In the genomic region with DNA sequence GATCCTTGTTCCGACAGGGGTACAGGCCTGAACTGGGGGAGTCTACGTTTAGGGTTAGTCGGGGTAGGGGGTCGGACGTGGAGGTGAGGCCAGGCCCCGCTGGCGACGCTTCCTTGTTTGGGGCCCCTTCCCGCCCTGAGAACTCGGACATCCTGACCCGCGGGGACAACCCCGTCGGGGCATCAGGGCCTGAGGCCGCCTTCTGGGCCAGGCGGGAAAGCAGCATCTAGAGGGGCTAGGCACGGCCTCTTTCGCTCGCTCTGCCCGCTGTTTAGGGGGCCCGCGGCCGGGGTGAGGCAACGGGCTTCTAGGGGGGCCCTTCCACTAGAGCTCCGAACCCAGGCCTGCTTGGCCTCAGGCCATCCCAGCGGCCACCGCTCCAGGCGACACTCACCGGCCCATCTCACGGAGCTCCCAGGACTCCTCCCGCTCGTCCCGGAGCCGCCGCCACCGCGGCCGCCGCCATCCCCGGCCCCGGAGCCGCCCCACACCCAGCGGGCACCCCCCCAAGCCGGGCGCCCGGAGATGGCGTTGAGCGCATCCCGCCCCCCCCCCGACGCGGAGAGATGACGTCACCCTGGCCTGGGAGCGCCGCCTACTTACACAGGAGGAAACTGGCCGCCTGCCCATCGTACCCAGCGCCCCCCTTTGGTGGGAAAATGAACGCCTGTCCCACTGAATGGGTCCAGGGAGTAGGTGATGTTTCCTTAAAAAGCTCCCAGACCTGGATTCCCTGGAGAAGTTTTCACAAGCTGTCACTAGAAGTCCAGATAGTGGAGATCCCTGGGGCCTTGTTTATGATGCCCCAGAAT, we compare ENCODE assay signal across 8 mouse cellular contexts. TPM values are rescaled to one million over a fixed set of nuclear protein-coding genes. Genes with fewer than 3 reads are reported as not detected.
DNase-seq lines count a peak whose midpoint lies in the region; ATAC-seq and TF ChIP-seq lines count a peak whose summit lies in the region.

A gene (minus strand): TSS at position 503 of the 812 bp plus-strand sequence.

- DNase-seq in c-Kit-negative CD71-positive TER-119-positive erythroid progenitor cells, embryonic 14.5 days (ENCODE audit: low read depth, low spot score): peak; percentile 77
- DNase-seq in forebrain, embryonic 10.5 days (ENCODE audit: extremely low spot score, low spot score): peak; percentile 92
- peak; percentile 90 for DNase-seq in kidney, postnatal 25 days
- peak; percentile 70 to 78 (median 74) for DNase-seq in liver, embryonic 14.5 days (ENCODE audit: low read depth in 3 of 3, low spot score in 3 of 3)
- DNase-seq in neural tube, embryonic 11.5 days (ENCODE audit: low spot score): peak; percentile 91
- DNase-seq in stomach, postnatal 0 days (ENCODE audit: low spot score): peak; percentile 92

- H3K4me3 ChIP-seq in forebrain, embryonic 10.5 days: peak within 1 kb of the TSS; percentile 98
- H3K4me3 ChIP-seq in heart, embryonic 15.5 days: peak within 1 kb of the TSS; percentile 98
- peak within 1 kb of the TSS; percentile 89 to 100 for H3K4me3 ChIP-seq in liver, embryonic 14.5 days (ENCODE audit: insufficient read depth in 1 of 2, low read depth in 2 of 2, low read length in 2 of 2)
- H3K4me3 ChIP-seq in neural tube, embryonic 11.5 days (ENCODE audit: low read depth, low read length): peak within 1 kb of the TSS; percentile 99
- H3K4me3 ChIP-seq in stomach, postnatal 0 days (ENCODE audit: low read depth, low read length): peak within 1 kb of the TSS; percentile 85

- TF ChIP-seq EP300 in liver, embryonic 14.5 days (IDR thresholded peaks at IDR 0.05; ENCODE audit: low read depth): no peak
- TF ChIP-seq EP300 in stomach, postnatal 0 days (optimal IDR thresholded peaks at IDR 0.05): no peak

- under 1% methylated on average over 59 of the region's 59 CpGs for WGBS in forebrain, embryonic 10.5 days
- WGBS in heart, embryonic 15.5 days: under 1% methylated on average over 55 of the region's 59 CpGs
- WGBS in liver, embryonic 14.5 days (ENCODE audit: insufficient replicate concordance): under 1% methylated on average over 59 of the region's 59 CpGs
- WGBS in neural tube, embryonic 11.5 days: under 1% methylated on average over 54 of the region's 59 CpGs
- WGBS in stomach, postnatal 0 days: under 1% methylated on average over 53 of the region's 59 CpGs

- peaks cover 14% of the 10 kb centered on the region for H3K4me1 ChIP-seq in forebrain, embryonic 10.5 days
- H3K4me1 ChIP-seq in heart, embryonic 15.5 days (replicated peaks): peaks cover 17% of the 10 kb centered on the region
- peaks cover 6% of the 10 kb centered on the region in 2 experiments; a peak in 3 of 4 replicates for H3K4me1 ChIP-seq in liver, embryonic 14.5 days (replicated peaks; ENCODE audit: control insufficient read depth in 2 of 2, insufficient read depth in 2 of 2, low read length in 1 of 2)
- peaks cover 8% of the 10 kb centered on the region; the same call in 1 of the 2 replicates for H3K4me1 ChIP-seq in neural tube, embryonic 11.5 days (ENCODE audit: control insufficient read depth, insufficient read depth, low read length)
- peaks cover 6% of the 10 kb centered on the region; the same call in 1 of the 2 replicates for H3K4me1 ChIP-seq in stomach, postnatal 0 days (replicated peaks; ENCODE audit: control insufficient read depth, insufficient read depth)

- H3K9ac ChIP-seq in heart, embryonic 15.5 days: peak within 1 kb of the TSS; percentile 99
- H3K9ac ChIP-seq in liver, embryonic 14.5 days (replicated peaks): peak within 1 kb of the TSS; percentile 97
- H3K9ac ChIP-seq in neural tube, embryonic 11.5 days (ENCODE audit: low read length): peak within 1 kb of the TSS; percentile 97
- peak within 1 kb of the TSS; percentile 96 for H3K9ac ChIP-seq in stomach, postnatal 0 days (ENCODE audit: low read length)

- H3K9me3 ChIP-seq in forebrain, embryonic 10.5 days: no peaks in the 10 kb centered on the region
- no peaks in the 10 kb centered on the region for H3K9me3 ChIP-seq in heart, embryonic 15.5 days (replicated peaks)
- H3K9me3 ChIP-seq in liver, embryonic 14.5 days (ENCODE audit: control insufficient read depth, low read length): no peaks in the 10 kb centered on the region
- H3K9me3 ChIP-seq in neural tube, embryonic 11.5 days (ENCODE audit: control insufficient read depth, low read length): no peaks in the 10 kb centered on the region
- H3K9me3 ChIP-seq in stomach, postnatal 0 days (ENCODE audit: control insufficient read depth, low read length): no peaks in the 10 kb centered on the region

- peak within 1 kb of the TSS; percentile 79 for H3K4me2 ChIP-seq in heart, embryonic 15.5 days
- peak within 1 kb of the TSS; percentile 86 for H3K4me2 ChIP-seq in liver, embryonic 14.5 days (ENCODE audit: low read depth)
- peak within 1 kb of the TSS; percentile 91 for H3K4me2 ChIP-seq in neural tube, embryonic 11.5 days (ENCODE audit: low read depth)
- peak within 1 kb of the TSS; percentile 91 for H3K4me2 ChIP-seq in stomach, postnatal 0 days (replicated peaks; ENCODE audit: low read depth)

- TF ChIP-seq CTCF in liver, embryonic 14.5 days (IDR thresholded peaks at IDR 0.05; ENCODE audit: low read depth): peak; percentile 82
- peak; percentile 77 for TF ChIP-seq CTCF in stomach, postnatal 0 days (IDR thresholded peaks at IDR 0.05; ENCODE audit: low read depth)

- peak within 1 kb of the TSS; percentile 97 for H3K27ac ChIP-seq in forebrain, embryonic 10.5 days
- H3K27ac ChIP-seq in heart, embryonic 15.5 days: peak within 1 kb of the TSS; percentile 85
- peak within 1 kb of the TSS; percentile 48 for H3K27ac ChIP-seq in liver, embryonic 14.5 days
- H3K27ac ChIP-seq in neural tube, embryonic 11.5 days (ENCODE audit: low read depth, low read length): peak within 1 kb of the TSS; percentile 53
- peak within 1 kb of the TSS; percentile 89 for H3K27ac ChIP-seq in stomach, postnatal 0 days (replicated peaks)

- ATAC-seq in CD4-positive, CD25-positive, alpha-beta regulatory T cell, adult 4 months: peak; percentile 88
- peak; percentile 90 for ATAC-seq in heart, embryonic 15.5 days (replicated peaks; ENCODE audit: insufficient number of reproducible peaks, insufficient read depth, low FRiP score, low read depth)
- ATAC-seq in liver, embryonic 14.5 days (ENCODE audit: insufficient read depth): peak; percentile 87
- ATAC-seq in neural tube, embryonic 11.5 days (ENCODE audit: insufficient read depth, low FRiP score, low TSS enrichment): peak; percentile 87
- ATAC-seq in stomach, postnatal 0 days (ENCODE audit: low FRiP score, low TSS enrichment): peak; percentile 92

- H3K36me3 ChIP-seq in forebrain, embryonic 10.5 days (replicated peaks): peaks cover 27% of the 10 kb centered on the region
- peaks cover 20% of the 10 kb centered on the region for H3K36me3 ChIP-seq in heart, embryonic 15.5 days
- H3K36me3 ChIP-seq in liver, embryonic 14.5 days (replicated peaks; ENCODE audit: control insufficient read depth, insufficient read depth, low read depth): peaks cover 7% of the 10 kb centered on the region
- H3K36me3 ChIP-seq in neural tube, embryonic 11.5 days (ENCODE audit: control insufficient read depth, insufficient read depth, low read length): 0 out of 2 replicates have a peak, but pooled peaks cover 3% of the 10 kb centered on the region
- H3K36me3 ChIP-seq in stomach, postnatal 0 days (ENCODE audit: control insufficient read depth, insufficient read depth, low read length): peaks cover 4% of the 10 kb centered on the region

- H3K27me3 ChIP-seq in forebrain, embryonic 10.5 days (ENCODE audit: poor library complexity, severe bottlenecking): no peaks in the 10 kb centered on the region
- no peaks in the 10 kb centered on the region for H3K27me3 ChIP-seq in heart, embryonic 15.5 days
- no peaks in the 10 kb centered on the region for H3K27me3 ChIP-seq in liver, embryonic 14.5 days (ENCODE audit: control insufficient read depth, insufficient read depth, low read length)
- no peaks in the 10 kb centered on the region for H3K27me3 ChIP-seq in neural tube, embryonic 11.5 days (ENCODE audit: control insufficient read depth, insufficient read depth, low read length)
- no peaks in the 10 kb centered on the region for H3K27me3 ChIP-seq in stomach, postnatal 0 days (ENCODE audit: control insufficient read depth, insufficient read depth, low read length)

RNA-seq across cellular contexts. Expression of the gene that starts here (rescaled TPM):
- 1 to 10 TPM; 2.3 to 3.8 TPM for polyA plus RNA-seq in CD4-positive, CD25-positive, alpha-beta regulatory T cell, adult 4 months (2017; shearing (Covaris generic))
- polyA plus RNA-seq in forebrain, embryonic 10.5 days (2016; fragmentation: Nextera tagmentation; extraction: Ambion mirVana): 8.6 and 8.7 TPM in 2 replicates
- polyA plus RNA-seq in heart, embryonic 15.5 days (2015; fragmentation: Nextera tagmentation; extraction: Ambion mirVana): 4.4 and 5.0 TPM in 2 replicates
- 2.2 and 2.5 TPM in 2 replicates for polyA plus RNA-seq in liver, embryonic 14.5 days (2012; rRNA removed)
- 2.0 and 2.1 TPM in 2 replicates for polyA plus RNA-seq in liver, embryonic 14.5 days (2014; fragmentation: Nextera tagmentation; extraction: Ambion mirVana)
- polyA plus RNA-seq in neural tube, embryonic 11.5 days (2014; fragmentation: Nextera tagmentation; extraction: Ambion mirVana): 7.5 and 7.8 TPM in 2 replicates
- polyA plus RNA-seq in stomach, postnatal 0 days (2015; fragmentation: Nextera tagmentation; extraction: Ambion mirVana): 2.7 and 2.8 TPM in 2 replicates

Comparison
In these comparisons a context has a peak if more than half of its experiments do, and no peak if none do; other contexts are left out.
1. Peak in every context shown above with its lines: DNase-seq, ATAC-seq, H3K4me3 ChIP-seq and H3K27ac ChIP-seq.